Mouse (Mus musculus) heart, adult 11 months (tissue): ENCODE results near the gene Brsk1.
A peak's percentile ranks its signal among the peaks of the same experiment; 100 is the strongest.

ENCODE experiments used
- DNase-seq: peaks from one replicate; pipeline ENCODE4 v3.0.0; 2022

The Brsk1 gene

DNA sequence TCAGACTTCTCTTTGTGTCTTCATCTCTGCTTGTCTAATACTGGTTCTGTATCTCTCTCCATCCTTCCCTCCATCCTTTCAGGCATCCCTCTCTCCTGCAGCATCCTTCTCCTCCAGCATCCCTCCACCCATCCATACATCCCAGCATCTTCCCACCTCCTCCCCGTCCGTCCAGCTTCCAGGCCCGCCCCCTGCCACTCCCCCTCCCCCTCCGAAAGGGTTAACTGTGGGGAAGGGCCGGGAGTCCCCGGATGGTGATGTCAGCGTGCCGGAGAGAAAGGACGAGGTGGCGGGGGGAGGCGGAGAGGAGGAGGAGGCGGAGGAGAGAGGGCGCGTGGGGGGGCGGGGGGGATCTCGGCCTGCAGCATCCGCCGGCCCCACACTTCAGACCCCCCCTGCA, at the start of gene Brsk1:
Gene Brsk1 (plus strand): TSS at position 218 of the 400 bp plus-strand sequence.
- peak; percentile 94 for DNase-seq

DNA sequence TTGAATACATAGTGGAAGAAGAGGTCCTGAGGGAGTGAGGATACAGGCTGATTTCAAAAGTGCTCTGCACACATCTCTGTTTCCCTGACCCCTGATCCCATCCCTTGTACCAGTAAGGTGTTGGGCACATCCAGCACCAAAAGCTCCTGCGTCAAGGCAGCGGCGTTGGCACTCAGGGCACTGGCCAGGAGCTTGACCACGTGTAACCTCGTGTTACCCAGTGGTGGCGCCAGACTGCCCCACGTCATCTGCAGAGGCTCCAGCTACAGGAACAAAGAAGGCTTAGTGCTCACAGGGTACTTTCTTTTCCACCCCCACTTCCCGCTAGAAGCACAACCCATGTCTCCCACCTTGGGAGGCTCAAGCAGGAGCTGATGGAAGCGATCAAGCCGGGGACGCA, 49.2 kb upstream of the Brsk1 start:
- DNase-seq, result no peak

DNA sequence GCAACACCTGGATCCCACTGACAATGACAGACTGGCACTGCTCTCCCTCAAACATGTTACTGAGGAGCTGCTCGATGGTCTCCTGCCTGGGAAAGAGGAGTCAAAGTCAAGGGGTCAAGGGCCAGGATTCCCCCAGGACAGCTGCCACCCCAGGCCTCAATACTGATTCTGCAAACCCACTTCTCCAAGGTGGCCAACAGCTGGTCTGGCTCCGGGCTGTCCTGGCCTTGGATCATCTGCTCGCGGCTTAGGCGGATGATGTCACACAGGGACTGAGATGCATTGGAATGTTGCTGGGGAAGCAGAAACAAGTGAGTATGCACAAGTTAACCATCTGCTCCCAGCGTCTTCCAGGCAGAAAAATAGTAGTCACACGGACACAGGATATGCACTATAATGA, 48.4 kb upstream of the Brsk1 start:
- DNase-seq, result no peak

DNA sequence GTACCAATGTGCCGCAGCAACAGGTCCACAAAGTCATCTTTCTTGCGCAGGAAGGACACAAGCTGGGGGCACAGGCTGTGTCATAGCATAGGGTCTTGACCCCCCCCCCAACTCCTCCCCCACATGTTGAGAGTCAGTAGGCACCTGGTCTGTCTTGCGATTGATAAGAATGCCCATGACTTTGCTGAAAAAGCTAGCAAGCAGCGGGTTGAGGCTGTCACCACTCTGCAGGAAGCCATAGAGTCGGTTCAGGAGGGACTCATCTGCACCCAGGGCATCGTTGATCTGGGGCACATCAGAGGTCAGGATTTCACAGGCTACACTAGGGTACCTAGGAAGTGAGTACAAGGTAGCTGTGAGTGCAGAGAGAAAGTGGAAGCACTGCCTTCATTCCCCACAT, 47.2 kb upstream of the Brsk1 start:
- no peak for DNase-seq

DNA sequence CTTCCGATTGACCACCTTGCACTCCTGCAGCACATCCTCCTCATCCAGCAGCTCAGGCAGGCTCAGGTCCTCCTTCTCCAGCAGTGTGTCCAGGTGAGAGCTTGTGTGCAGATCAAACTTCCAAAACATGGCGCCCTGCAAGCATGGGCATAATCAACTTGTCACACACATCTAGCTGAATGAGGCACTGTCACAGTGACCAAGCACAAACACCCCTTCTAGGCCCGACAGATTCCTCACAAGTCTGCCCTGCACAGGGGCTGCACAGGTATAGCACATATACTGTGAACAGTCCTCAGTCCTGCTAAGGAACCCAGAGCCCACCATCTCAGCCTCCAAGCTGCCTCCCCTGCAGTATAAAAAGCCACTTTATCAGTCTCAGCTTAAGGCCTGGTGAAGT, 43.6 kb upstream of the Brsk1 start:
- no peak for DNase-seq

DNA sequence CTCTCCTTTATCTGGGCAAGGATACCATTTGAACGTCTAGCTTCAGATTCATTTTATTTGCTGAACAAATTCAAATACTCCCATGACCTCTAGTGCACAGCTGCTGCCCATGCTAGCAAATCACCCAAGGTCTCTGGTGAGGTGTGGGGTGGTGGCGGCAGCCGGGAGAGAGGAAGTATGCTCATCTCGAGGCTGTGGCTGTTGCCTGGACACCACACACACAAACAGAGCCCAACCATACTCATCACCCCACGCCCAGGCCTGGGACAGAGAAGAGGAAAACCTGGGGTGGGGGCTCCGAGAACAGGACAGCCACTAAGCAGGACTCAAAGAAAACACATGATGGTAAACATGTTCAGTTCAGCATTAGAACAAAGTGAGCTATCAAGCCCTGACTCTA, 43.1 kb upstream of the Brsk1 start:
- DNase-seq, result peak; percentile 96

DNA sequence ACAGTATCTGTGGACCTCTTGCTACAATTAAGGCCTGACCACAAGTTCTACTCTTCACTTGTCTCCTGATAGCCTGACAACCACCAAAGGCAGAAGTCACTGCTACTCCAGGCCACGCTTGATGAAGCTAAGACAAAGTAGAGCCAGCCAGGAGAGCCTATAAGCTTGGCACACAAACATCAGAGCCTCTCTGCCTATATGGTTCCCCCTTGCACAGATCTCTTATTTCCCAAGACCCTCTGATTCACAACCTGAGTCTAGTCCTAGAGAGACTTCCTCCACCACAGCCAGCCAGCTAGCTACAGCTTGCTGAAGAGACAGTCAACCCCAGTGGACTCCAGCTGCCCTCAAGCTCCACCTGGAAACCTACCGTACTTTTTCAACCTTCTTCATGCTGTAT, 42.4 kb upstream of the Brsk1 start:
- DNase-seq, result no peak

DNA sequence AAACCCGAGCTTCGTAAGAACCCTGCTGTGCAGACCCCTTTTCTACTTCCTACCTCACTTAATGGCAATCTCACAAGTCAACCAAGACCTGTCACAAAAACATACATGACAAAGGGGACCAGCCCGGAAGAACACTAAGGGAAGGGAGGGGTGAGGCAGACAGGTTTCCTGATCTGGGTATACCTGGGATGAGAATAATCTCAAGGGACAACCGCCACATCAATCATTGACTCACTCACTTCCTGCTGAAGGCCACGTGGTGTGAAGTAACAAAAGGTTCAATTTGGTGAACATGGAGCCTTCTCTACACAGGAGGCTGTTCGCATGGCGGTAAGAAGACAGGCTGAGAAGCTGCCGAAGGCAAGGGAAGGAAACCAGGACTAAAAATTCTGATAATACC, 38.8 kb upstream of the Brsk1 start:
- no peak for DNase-seq

DNA sequence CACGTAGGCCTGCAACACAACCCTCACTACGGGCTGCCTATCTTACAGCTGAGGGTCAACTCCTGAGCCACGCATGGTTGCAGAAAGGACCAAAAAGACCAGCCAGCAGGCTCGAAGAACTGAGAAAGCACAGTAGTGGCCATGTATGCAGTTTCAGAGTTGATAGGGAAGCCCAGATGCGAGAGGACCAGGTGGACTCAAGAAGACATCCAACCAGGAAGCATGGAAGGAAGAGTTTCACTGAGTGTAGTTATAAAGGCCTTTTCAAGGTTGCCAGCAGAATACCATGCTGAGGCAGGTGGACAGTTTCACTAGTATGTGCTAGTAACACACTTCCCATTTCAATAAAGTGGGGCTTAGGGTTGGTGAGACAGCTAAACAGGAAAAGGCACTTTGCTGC, 37.7 kb upstream of the Brsk1 start:
- DNase-seq, result peak; percentile 80

DNA sequence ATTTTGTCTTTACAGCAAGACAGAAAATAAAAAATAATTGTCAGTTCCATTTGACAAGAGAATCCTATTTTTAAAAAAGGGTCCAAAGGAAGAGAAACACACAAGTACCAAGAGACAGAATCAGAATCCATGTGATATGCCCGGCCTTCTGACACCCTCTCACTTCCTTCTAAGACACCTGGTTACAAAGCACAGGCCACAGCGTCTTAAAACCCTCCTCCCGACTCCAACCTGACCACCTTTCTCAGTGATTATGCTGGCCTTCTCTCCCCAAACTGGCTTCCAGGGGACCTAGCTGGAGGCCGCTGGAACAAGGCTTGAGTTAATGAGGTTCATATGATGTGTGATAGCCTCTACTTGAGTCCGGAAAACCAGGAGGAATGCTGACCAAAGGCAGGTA, 37.1 kb upstream of the Brsk1 start:
- no peak for DNase-seq

DNA sequence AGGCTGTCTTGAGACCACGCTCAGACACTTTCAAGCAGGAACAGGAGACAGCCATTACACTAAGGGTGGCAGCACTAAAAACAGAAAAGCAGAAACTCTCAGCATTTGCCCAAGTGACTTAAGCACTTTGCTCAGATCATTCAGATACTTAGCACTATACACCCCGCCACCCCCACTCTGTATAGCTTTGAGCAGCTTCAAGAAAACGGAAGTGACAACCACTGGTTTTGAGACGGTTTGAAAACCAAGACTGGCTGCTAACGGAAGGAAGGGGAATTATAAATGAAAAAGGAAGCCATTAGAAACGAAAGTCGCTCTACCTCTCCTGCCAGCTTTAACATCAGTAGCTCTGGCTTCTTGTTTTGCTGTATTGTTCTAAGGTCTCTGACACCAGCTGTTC, 36.6 kb upstream of the Brsk1 start:
- peak; percentile 95 for DNase-seq

DNA sequence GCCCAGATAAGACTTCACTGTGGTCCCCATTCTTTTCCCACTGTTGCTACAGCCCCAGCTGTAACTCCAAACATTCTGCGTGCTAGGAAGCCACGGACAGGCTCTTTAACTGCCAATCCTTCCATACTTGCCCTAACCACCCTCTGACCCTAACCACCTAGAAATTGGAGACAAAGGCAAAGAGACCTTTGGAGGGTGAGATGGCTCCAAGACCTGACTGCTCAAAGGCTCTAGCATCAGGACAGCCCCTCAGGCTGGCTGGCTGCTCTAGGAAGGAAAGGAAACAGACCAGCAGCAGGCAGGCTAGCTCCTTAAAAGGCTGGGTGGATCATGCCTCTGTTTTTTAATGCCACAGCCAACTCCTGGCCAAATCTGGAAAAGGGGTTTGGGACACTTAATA, 36.2 kb upstream of the Brsk1 start:
- DNase-seq, result peak; percentile 74

DNA sequence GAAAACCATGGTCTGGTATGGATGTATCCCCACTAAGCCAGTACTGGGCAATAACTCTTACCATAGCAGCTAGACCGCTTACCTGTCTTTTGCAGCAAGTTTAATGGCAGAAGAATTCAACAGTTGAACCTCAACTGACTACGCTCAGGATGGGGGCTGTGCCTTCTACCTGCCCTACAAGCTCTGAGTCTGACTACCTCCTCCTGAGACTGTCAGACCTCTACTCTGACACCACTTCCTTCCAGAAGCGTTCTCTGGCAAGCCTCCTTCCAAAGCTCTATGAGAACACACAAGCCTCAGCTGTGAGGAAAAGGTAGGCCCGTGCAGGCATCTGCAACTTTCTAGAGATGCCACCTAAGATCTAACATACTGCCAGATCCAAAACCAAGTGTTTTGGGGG, 35.0 kb upstream of the Brsk1 start:
- no peak for DNase-seq

DNA sequence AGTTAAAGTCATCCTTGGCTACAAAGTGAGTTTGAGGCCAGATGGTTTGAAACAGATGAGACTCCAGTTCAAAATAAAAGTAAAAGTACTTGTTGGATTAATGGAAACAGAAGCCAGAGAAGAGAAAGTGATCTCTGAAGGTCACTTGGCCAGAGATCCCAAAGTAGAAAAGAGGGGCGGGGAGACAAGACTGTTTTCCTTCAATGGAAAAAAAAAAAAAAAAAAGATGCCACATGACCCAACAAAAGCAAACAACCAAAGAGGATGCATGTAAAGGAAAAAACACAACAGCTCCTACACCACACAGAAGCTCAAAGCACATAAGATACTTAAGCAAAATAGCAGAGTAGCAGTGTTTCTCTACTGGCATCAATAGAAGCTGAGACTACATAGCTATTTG, 34.5 kb upstream of the Brsk1 start:
- no peak for DNase-seq

DNA sequence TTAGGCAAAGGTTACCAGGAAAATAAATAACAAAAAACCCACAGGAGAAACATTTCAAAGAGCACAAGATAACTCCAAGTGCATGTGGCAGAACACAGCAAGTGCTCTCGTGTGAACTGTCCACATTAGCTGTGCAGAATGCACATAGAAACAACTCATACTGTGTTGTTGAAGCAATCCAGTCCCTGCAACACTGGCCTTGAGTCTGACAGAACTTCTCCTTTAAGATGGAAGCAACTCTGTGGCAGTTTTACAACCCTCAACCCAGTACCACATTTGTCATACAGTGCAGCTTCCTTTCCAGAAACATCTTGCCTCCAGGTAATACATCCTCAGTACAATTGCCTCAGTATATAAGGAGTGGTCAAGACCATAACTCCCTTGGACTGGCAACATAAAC, 33.6 kb upstream of the Brsk1 start:
- DNase-seq, result no peak

DNA sequence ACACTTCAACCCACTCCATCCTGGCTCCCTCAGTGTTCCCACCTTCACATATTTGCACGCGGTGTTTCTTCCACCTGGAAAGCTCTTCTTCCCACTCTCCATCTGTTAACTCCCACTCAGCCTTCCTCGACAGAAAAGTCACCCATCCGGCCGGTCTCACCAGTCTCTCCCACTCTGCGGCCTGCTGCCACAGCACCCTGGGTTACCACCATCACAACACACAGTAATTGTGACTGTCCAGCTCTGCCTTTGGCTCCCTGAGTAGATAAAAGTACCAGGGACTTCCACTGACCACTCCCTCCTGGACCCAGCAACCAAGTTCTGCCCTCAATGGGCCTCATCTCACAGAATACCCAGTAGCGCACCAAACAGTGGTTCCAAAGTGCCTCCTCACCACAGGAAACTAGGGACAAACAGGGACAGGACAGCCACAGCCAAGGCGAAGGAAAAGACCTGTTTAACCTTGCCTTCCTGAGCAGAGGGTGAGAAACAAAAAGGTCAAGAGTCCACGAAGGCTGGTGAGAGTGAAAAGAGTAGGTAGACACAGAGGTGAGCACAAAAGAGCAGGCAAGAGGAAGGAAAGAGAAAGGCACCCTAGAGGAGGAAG, 32.8 kb upstream of the Brsk1 start:
- peak; percentile 92 for DNase-seq

DNA sequence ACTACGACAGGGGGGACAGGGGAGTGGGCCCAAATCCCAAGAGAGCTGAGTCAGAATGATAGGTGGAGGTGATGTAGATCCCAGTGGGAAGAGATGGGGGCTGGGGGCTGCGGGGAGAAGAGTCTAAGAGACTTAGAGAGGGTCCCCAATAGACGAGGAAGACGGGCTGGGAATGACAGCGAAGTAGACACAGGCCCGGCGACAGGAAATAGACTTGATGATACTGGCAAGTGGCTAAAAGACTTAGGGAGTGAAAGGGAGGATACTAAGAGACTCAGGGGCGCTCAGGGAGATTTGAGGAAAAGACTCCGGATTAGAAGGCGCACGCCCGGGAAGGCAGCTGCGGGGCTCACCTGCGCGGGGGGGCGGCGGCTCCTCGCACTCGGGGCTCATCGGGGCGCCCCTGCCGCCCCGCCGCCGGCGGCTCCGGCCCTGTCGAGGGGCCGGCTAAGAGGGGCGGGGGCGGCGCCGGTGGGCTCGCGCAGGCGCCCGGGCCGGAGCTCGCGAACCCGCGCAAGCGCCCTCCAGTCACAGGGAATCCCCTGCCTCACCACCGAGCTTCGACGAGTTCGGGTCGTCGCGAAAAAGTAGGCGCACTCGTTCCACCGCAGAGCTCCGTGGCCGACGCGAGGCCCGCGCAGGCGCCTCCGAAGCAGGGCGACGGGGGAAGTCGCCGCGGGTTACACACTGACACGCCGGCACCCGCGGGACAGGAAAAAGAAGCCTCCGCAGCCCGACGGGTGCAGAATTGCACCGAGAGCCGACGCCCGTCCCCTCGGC, 32.1 kb upstream of the Brsk1 start:
- peak; percentile 94 for DNase-seq

DNA sequence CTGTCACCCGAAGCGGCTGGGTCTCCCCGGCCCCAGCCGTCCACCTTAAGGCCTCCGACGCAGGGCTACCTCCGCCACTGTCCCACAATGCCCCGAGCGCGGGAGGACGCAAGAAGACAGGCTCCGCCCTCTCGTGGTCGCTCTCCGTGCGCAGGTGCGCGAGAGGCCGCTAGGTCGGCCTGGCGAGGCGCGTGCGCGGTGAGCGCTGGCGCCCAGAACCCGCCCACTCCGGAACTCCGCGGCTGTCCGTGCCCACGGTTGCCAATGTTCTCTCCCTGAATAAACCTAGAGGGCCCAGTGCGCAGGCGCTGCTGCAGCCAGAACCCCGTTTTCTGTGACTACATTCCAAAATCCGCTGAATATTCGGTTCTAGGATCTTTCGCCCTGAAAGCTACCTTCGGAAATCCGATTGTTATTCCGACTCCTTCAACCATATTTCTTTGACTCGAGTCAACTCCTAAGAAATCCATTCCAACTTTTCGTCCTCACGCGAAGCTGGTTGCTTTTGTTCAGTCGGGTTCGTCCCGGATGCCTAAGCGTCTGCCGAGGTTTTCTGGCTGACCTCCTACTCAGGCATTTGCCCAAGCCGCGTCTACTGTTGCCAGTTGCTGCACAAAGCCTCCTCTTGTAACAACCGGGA, 31.4 kb upstream of the Brsk1 start, which contains the start of gene Ppp6r1:
Gene Ppp6r1 (minus strand): TSS at position 108 of the 640 bp plus-strand sequence.
- peak; percentile 100 for DNase-seq

DNA sequence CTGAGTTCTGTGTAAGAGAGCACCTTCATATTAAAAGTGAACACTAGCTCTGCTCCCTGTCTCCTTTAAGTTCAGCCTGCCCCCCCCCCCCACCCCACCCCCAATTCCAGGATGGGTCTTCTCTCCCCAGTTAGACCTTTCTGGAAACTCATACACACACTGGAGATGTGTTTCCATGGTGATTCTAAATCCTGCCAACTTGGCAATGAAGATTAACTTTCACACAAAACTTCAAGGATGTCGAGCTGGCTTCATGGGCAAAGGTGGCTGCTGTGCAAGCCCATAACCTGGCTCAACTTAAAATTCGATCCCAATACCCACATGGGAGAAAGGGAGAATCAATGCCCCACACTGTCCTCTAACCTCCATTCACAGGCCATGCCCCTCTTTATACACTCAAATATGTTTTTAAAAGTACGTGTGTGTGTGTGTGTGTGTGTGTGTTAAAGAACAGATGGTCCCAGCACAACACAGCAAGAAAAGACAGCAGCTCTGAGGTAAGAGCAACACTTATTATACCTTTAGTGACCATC, 30.4 kb upstream of the Brsk1 start:
- peak; percentile 58 for DNase-seq

DNA sequence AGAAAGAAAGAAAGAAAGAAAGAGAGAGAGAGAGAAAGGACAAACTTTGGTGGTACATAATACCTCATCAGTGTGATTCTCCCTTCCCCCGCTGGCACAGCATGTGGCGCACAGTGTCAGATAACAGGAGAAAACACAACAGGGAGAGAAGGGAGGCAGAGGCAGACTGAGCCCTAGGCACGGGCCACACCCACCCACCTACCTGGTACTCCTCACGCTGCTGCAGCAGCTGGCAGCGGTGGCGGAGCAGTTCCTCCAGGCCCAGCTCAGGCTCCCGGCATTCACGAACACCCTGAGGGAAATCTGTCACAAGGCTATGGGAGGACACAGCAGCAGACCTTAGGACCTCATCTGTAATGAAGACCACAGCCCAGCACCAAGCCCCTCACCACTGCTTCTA, 27.2 kb upstream of the Brsk1 start:
- DNase-seq, result no peak

DNA sequence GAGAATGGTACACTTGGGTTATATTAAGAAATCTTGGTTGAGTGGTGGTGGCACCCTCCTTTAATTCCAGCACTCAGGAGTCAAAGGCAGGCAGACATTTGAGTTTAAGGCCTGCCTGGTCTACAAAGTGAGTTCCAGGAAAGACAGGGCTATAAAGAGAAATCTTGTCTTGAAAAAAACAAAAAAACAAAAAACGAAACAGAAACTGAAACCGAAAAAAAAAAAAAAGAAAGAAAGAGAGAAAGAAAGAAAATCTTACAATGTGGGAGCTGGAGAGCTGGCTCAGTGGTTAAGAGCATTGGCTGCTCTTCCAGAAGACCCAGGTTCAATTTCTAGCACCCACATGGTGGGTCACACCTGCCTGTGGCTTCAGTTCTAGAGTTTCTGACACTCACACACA, 26.7 kb upstream of the Brsk1 start:
- no peak for DNase-seq

DNA sequence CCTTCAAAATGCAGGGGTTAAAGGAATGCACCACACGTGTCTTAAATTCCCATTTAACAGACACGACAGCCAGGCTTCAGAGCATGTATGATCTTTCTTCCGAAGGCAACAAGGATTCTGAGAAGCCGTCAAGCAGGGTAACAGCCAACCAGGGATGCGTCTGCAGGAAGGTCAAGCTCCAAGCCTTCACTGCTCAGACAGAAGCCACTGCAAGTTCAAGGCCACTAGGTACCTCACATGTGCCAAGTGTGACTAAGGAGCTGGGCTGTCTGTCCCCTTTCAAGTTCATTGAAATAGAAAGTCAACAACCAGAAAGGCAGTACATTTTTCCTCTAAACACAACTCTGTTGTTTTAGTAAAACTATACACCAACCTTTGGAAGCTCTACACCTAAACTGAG, 23.5 kb upstream of the Brsk1 start:
- no peak for DNase-seq

DNA sequence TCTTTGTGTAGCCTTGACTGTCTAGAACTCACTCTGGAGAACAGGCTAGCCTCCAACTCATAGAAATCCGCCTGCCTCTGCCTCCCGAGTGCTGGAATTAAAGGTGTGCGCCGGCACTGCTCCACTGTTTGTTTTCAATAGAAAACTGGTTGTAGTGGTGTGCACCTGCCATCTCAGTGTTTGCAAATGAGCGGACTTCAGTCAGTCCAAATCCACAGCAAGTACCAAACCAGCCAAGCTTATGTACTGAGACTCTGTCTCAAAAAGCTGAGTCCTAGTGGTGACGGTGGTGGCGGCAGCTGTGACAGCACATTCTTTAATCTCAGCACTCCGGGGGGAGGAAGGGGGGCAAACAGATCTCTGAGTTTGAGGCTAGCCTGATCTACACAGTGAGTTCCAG, 21.9 kb upstream of the Brsk1 start:
- no peak for DNase-seq

DNA sequence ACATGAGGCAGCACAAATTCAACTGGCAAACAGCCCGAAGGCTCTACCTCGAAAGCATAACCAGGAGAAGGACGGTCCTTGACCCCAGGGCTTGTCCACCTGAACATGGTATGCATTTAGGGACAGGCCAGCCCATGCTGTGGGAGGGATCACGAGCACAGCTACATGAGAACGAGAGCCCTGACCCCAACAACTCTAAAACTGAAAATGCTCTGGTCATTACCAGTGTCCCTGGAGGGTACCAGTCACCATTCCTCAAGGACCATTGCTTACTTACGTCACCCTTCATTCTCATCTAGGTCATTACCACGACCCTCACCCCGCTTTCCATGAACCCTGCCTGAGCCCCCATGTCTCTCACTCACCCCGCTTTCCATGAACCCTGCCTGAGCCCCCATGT, 21.2 kb upstream of the Brsk1 start:
- DNase-seq, result no peak
